Mouse (Mus musculus): ENCODE measurements at regions not wholly inside any gene's neighbourhood (a gene's known extent, or its start where the extent isn't known, plus 50 kb on each side); places are given as distances from the start of the nearest gene placed in this dataset.

- DNase-seq, result no peak
Measured at GRCm38 (mm10) chr2:3941496-3941895, 76.0 kb upstream of the Frmd4a start.

GRCm38 (mm10) chr2:3947432-3947831 lies 70.1 kb upstream of the Frmd4a start:
- no peak for DNase-seq

GRCm38 (mm10) chr2:3948331-3948730 lies 69.2 kb upstream of the Frmd4a start:
- DNase-seq, result no peak

- no peak for DNase-seq
Measured at GRCm38 (mm10) chr2:3957491-3957890, 60.0 kb upstream of the Frmd4a start.

DNA sequence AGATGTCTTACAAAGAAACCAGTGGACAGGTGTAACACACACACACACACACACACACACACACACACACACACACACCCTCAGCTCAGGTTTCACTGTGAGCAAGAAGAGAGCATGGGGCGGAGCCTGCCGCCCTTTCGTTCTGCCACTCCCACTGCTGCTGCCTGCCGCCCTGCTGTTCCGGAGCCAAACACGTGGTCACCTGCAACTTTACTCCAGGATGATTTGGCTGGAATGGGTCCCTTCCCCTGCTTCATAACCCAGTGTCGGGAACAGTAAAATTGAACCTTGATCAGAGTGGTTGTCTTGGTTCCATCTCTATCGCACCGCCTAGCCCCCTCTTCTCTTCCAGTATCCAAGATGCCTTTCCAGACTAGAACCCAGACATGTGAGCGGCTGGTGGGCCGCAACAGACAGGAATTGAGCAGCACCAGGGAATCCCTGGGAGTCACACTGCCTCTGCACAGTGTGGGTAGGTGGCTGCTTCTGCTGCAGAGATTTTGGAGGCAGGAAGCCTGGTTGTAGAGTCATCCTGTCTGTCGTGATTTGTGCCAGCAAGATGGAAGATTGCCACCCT lies 59.4 kb upstream of the Frmd4a start:
- DNase-seq, result no peak

DNA sequence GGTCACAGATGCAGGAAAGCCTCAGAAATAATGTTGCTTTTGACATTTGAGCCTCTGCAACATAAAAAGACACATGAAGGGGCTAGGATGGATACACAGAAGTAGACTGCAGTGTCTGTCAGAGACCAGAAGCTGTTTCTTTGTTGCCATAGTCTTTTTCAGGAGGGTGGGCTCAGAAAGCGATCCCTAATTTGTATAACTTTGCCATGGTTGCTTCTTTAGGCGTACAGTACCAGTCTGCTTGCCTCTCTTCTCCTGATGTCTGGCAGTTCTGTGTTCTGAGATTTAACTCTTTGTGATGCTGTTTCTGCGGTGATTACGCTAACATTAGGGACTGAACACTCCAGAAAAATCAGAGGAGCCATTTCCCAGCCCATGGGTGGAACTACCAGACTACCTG lies 58.8 kb upstream of the Frmd4a start:
- DNase-seq, result no peak

DNA sequence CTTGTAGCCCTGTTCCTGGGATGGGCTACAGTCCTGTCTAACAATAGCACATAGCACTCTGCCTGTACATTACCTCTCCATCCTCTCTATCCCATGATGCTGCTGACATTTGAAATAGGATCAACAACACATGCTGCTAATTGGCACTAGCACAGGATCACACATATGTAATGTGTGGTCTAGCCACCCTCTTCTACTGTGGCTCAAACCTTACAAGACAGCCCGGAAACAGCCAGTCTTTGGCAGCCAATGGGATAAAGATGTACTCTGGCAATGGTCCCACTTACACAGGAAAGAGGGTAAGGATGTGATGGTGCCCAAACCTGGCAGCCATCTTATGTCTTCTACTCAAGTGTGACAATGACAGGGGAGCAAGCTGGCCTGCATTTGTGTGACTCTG lies 58.3 kb upstream of the Frmd4a start:
- DNase-seq, result no peak

DNA sequence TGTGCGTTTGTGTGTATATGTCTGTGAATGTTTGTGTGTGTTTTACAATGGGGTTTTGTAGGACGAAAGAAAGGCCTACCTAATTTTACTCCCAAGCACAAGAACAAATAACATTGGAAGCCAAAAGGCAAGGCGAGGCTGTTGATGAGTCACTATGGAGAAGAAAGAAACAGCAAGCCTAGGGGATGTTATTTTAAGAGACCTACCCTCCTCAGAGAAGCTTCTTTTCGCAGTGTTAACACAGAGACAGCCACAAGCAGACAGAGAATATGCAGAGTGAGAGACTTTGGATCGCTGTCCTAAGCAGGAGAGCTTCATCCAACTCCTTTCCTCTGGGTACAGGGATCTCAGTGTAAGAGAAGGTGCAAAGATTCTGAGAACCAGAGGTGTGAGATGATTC lies 57.3 kb upstream of the Frmd4a start:
- DNase-seq, result no peak

GRCm38 (mm10) chr2:3964351-3964750 lies 53.2 kb upstream of the Frmd4a start:
- no peak for DNase-seq

Data from thymus, adult 18-20 months (tissue).